Mouse (Mus musculus): ENCODE measurements around the gene Cacna1e. TPM values are rescaled to one million over a fixed set of nuclear protein-coding genes. Genes with fewer than 3 reads are reported as not detected.

The Cacna1e gene
- polyA plus RNA-seq, 1 experiment from 2014 or later, result 0.39 TPM

DNA sequence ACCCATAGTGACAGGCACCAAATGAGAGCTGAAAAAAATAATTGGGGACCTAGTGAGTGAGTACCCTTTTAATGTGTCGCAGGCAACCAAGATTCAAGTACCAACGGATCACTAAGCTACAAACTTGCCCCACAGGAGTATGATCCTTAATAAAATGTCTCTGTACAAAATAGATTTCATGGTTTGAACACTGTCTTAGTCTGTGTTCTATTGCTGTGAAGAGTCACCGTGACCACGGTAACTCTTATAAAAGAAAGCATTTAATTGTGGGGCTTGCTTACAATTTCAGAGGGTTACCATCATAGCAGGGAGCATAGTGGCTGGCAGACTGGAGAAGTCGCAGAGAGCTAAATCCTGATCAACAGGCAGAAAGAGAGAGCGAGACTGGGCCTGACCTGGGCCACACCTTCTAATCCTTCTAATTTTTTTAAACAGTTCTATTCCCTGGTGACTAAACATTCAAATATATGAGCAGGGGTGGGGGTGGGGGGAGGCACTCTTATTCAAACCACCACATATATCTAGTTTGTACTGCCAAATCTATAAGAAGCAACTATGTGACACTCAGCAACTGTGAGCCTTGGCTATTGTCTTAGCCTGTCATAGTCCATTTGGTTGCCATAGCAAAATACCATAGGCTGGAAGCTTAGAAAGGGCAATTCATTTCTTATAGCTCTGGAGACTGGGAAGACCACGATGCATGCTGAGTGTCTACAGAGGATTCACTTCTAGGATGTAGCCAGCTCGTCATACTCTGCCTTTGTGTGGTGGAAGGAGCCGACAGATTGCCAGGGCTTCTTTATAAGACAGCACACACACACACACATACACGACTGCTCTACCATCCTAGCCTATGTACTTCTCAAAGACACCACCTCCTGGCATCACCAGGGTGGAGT is 52.8 kb downstream of the Cacna1e start:
- Histone ChIP-seq H3K9ac (ENCODE audit: low read length) (no peak overlapping the region), H3K4me1 (replicated peaks; ENCODE audit: control insufficient read depth, insufficient read depth) (no peaks in the 10 kb centered on the region), H3K9me3 (ENCODE audit: control insufficient read depth, low read length) (no peaks in the 10 kb centered on the region), H3K4me3 (ENCODE audit: low read depth, low read length) (no peak overlapping the region), H3K27me3 (ENCODE audit: control insufficient read depth, insufficient read depth, low read length) (no peaks in the 10 kb centered on the region), H3K4me2 (replicated peaks; ENCODE audit: low read depth) (no peak overlapping the region), H3K27ac (replicated peaks) (no peak overlapping the region), H3K36me3 (ENCODE audit: control insufficient read depth, insufficient read depth, low read length) (no peaks in the 10 kb centered on the region)
- TF ChIP-seq CTCF (IDR thresholded peaks at IDR 0.05; ENCODE audit: low read depth) (no peak), EP300 (optimal IDR thresholded peaks at IDR 0.05) (no peak)
- ATAC-seq (ENCODE audit: low FRiP score, low TSS enrichment) (no peak), DNase-seq (ENCODE audit: low spot score) (no peak)
- WGBS, result 76% methylated on average over 10 of the region's 10 CpGs

DNA sequence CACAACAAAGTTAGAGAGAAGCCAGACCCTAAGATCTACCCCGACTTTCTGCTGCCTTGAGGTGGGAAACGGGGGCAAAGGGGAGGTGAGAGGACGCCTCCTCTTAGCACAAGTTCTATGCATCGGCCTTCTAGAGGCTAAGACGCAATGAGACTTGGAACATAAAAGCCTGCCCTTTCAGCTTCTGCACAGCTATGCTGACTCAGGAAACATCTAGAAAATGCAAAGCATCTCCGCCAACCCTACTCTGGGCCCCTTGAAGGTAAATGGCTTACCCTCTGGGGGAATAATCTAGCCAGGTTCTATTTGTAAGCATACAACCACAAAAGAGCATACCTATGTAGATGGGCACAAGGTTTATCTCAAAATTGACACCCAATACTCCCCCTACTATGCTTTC is 54.2 kb downstream of the Cacna1e start:
- no peak for TF ChIP-seq EP300 (optimal IDR thresholded peaks at IDR 0.05)
- TF ChIP-seq CTCF (IDR thresholded peaks at IDR 0.05; ENCODE audit: low read depth), result no peak
- no peaks in the 10 kb centered on the region for H3K4me1 ChIP-seq (replicated peaks; ENCODE audit: control insufficient read depth, insufficient read depth)
- no peaks in the 10 kb centered on the region for H3K36me3 ChIP-seq (ENCODE audit: control insufficient read depth, insufficient read depth, low read length)
- H3K9me3 ChIP-seq (ENCODE audit: control insufficient read depth, low read length), result no peaks in the 10 kb centered on the region
- H3K4me2 ChIP-seq (replicated peaks; ENCODE audit: low read depth), result no peak overlapping the region
- ATAC-seq (ENCODE audit: low FRiP score, low TSS enrichment), result no peak
- DNase-seq (ENCODE audit: low spot score), result no peak
- H3K27me3 ChIP-seq (ENCODE audit: control insufficient read depth, insufficient read depth, low read length), result no peaks in the 10 kb centered on the region
- no peak overlapping the region for H3K27ac ChIP-seq (replicated peaks)
- H3K9ac ChIP-seq (ENCODE audit: low read length), result no peak overlapping the region
- WGBS, result 89% methylated on average over 6 of the region's 6 CpGs
- no peak overlapping the region for H3K4me3 ChIP-seq (ENCODE audit: low read depth, low read length)

DNA sequence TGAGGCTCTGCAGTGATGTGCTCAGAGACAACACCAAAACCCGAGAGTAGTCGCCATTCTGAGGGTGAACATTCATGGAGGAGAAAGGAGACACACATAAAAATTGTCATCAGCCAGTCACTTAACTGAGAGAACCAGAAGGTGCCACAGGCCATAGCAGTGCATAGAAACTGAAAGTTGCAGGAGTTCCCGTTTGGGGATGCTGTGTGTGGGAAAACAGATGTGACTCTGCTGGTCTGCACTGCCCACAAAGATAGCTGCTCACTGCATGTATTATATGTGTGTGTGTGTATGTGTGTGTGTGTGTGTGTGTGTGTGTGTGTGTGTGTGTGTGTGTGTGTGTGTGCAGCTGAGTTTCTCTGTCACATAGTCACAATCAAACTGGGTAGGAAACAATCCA is 61.2 kb downstream of the Cacna1e start:
- Histone ChIP-seq H3K4me2 (replicated peaks; ENCODE audit: low read depth) (no peak overlapping the region), H3K27ac (replicated peaks) (no peak overlapping the region), H3K9ac (ENCODE audit: low read length) (no peak overlapping the region), H3K9me3 (ENCODE audit: control insufficient read depth, low read length) (no peaks in the 10 kb centered on the region), H3K27me3 (ENCODE audit: control insufficient read depth, insufficient read depth, low read length) (no peaks in the 10 kb centered on the region), H3K4me1 (replicated peaks; ENCODE audit: control insufficient read depth, insufficient read depth) (no peaks in the 10 kb centered on the region), H3K36me3 (ENCODE audit: control insufficient read depth, insufficient read depth, low read length) (no peaks in the 10 kb centered on the region), H3K4me3 (ENCODE audit: low read depth, low read length) (no peak overlapping the region)
- TF ChIP-seq EP300 (optimal IDR thresholded peaks at IDR 0.05) (no peak), CTCF (IDR thresholded peaks at IDR 0.05; ENCODE audit: low read depth) (no peak)
- WGBS, result 64% methylated on average over 3 of the region's 3 CpGs
- DNase-seq (ENCODE audit: low spot score), result no peak
- ATAC-seq (ENCODE audit: low FRiP score, low TSS enrichment), result no peak

- TF ChIP-seq EP300 (optimal IDR thresholded peaks at IDR 0.05) (no peak), CTCF (IDR thresholded peaks at IDR 0.05; ENCODE audit: low read depth) (no peak)
- H3K27me3 ChIP-seq (ENCODE audit: control insufficient read depth, insufficient read depth, low read length), result no peaks in the 10 kb centered on the region
- DNase-seq (ENCODE audit: low spot score) (no peak), ATAC-seq (ENCODE audit: low FRiP score, low TSS enrichment) (no peak)
- 89% methylated on average over 7 of the region's 7 CpGs for WGBS
- H3K4me3 ChIP-seq (ENCODE audit: low read depth, low read length), result no peak overlapping the region
- no peaks in the 10 kb centered on the region for H3K9me3 ChIP-seq (ENCODE audit: control insufficient read depth, low read length)
- H3K9ac ChIP-seq (ENCODE audit: low read length), result no peak overlapping the region
- H3K4me2 ChIP-seq (replicated peaks; ENCODE audit: low read depth), result no peak overlapping the region
- no peak overlapping the region for H3K27ac ChIP-seq (replicated peaks)
- no peaks in the 10 kb centered on the region for H3K4me1 ChIP-seq (replicated peaks; ENCODE audit: control insufficient read depth, insufficient read depth)
- no peaks in the 10 kb centered on the region for H3K36me3 ChIP-seq (ENCODE audit: control insufficient read depth, insufficient read depth, low read length)
Observed at GRCm38 (mm10) chr1:154820422-154820821, 63.9 kb downstream of the Cacna1e start.

DNA sequence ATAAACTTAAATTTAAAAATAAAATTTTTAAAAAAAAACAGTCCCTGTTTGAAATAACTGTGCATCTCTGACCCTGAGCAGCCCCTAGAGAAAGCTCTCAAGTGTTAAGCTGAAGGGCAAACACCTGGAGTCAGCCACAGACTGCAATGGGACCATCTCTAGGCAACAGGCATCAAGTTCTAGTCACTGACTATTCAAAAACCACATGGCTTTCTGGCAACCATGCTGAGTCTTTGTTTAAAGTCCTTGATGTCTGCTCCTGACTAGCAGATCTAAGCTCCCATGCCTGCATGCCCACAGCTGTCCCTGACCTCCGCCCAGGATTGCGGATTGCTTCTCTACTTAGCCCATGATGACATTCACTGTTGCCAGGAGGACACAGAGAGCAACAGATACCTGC is 64.3 kb downstream of the Cacna1e start:
- no peak for DNase-seq (ENCODE audit: low spot score)
- Histone ChIP-seq H3K9ac (ENCODE audit: low read length) (no peak overlapping the region), H3K27me3 (ENCODE audit: control insufficient read depth, insufficient read depth, low read length) (no peaks in the 10 kb centered on the region), H3K27ac (replicated peaks) (no peak overlapping the region), H3K36me3 (ENCODE audit: control insufficient read depth, insufficient read depth, low read length) (no peaks in the 10 kb centered on the region), H3K9me3 (ENCODE audit: control insufficient read depth, low read length) (no peaks in the 10 kb centered on the region), H3K4me3 (ENCODE audit: low read depth, low read length) (no peak overlapping the region), H3K4me1 (replicated peaks; ENCODE audit: control insufficient read depth, insufficient read depth) (no peaks in the 10 kb centered on the region), H3K4me2 (replicated peaks; ENCODE audit: low read depth) (no peak overlapping the region)
- TF ChIP-seq CTCF (IDR thresholded peaks at IDR 0.05; ENCODE audit: low read depth) (no peak), EP300 (optimal IDR thresholded peaks at IDR 0.05) (no peak)
- ATAC-seq (ENCODE audit: low FRiP score, low TSS enrichment), result no peak
- WGBS, result 78% methylated on average over 2 of the region's 2 CpGs

GRCm38 (mm10) chr1:154818742-154819141 is 65.6 kb downstream of the Cacna1e start:
- Histone ChIP-seq H3K9ac (ENCODE audit: low read length) (no peak overlapping the region), H3K36me3 (ENCODE audit: control insufficient read depth, insufficient read depth, low read length) (no peaks in the 10 kb centered on the region), H3K4me3 (ENCODE audit: low read depth, low read length) (no peak overlapping the region), H3K27me3 (ENCODE audit: control insufficient read depth, insufficient read depth, low read length) (no peaks in the 10 kb centered on the region), H3K4me1 (replicated peaks; ENCODE audit: control insufficient read depth, insufficient read depth) (no peaks in the 10 kb centered on the region), H3K9me3 (ENCODE audit: control insufficient read depth, low read length) (no peaks in the 10 kb centered on the region), H3K4me2 (replicated peaks; ENCODE audit: low read depth) (no peak overlapping the region), H3K27ac (replicated peaks) (no peak overlapping the region)
- no peak for DNase-seq (ENCODE audit: low spot score)
- WGBS, result 50% methylated on average over 1 of the region's 1 CpGs
- no peak for ATAC-seq (ENCODE audit: low FRiP score, low TSS enrichment)
- TF ChIP-seq EP300 (optimal IDR thresholded peaks at IDR 0.05), result no peak
- no peak for TF ChIP-seq CTCF (IDR thresholded peaks at IDR 0.05; ENCODE audit: low read depth)
